Mouse (Mus musculus): ENCODE measurements around the gene BC025920. TPM values are rescaled to one million over a fixed set of nuclear protein-coding genes. Genes with fewer than 3 reads are reported as not detected.
A peak's percentile ranks its signal among the peaks of the same experiment; 100 is the strongest.

The BC025920 gene
- polyA plus RNA-seq, 1 experiment from 2014 or later: 2.9 TPM

- H3K4me2 ChIP-seq (replicated peaks): no peak overlapping the region
- 0 out of 2 replicates have a peak overlapping the region, but pooled peaks have one; percentile 20 for H3K9ac ChIP-seq (replicated peaks)
- H3K27ac ChIP-seq: no peak overlapping the region
- peaks cover 60% of the 10 kb centered on the region for H3K27me3 ChIP-seq
- ATAC-seq: no peak
- 21% methylated on average over 20 of the region's 20 CpGs for WGBS
- peaks cover 83% of the 10 kb centered on the region for H3K4me1 ChIP-seq (replicated peaks)
- H3K36me3 ChIP-seq: peaks cover 43% of the 10 kb centered on the region
- H3K9me3 ChIP-seq: no peaks in the 10 kb centered on the region
- H3K4me3 ChIP-seq (replicated peaks): no peak overlapping the region
Measured at GRCm38 (mm10) chr10:81565257-81566228, 40.5 kb upstream of the BC025920 start.

- H3K4me1 ChIP-seq (replicated peaks): peaks cover 79% of the 10 kb centered on the region
- H3K9ac ChIP-seq (replicated peaks): peak overlapping the region; percentile 28; the same call in 1 of the 2 replicates
- peak; percentile 0 for ATAC-seq
- H3K36me3 ChIP-seq: peaks cover 29% of the 10 kb centered on the region
- H3K9me3 ChIP-seq: no peaks in the 10 kb centered on the region
- peaks cover 71% of the 10 kb centered on the region for H3K27me3 ChIP-seq
- 7% methylated on average over 16 of the region's 16 CpGs for WGBS
- peak overlapping the region; percentile 84 for H3K27ac ChIP-seq
- no peak overlapping the region for H3K4me3 ChIP-seq (replicated peaks)
- peak overlapping the region; percentile 34 for H3K4me2 ChIP-seq (replicated peaks)
Measured at GRCm38 (mm10) chr10:81568381-81569191, 37.5 kb upstream of the BC025920 start.

- Histone ChIP-seq H3K9ac (replicated peaks) (no peak overlapping the region), H3K4me1 (replicated peaks) (peaks cover 72% of the 10 kb centered on the region), H3K4me2 (replicated peaks) (peak overlapping the region; percentile 67), H3K36me3 (peaks cover 23% of the 10 kb centered on the region), H3K9me3 (no peaks in the 10 kb centered on the region), H3K27ac (peak overlapping the region; percentile 84), H3K27me3 (peaks cover 71% of the 10 kb centered on the region), H3K4me3 (replicated peaks) (no peak overlapping the region)
- WGBS: 38% methylated on average over 9 of the region's 9 CpGs
- no peak for ATAC-seq
Measured at GRCm38 (mm10) chr10:81569507-81570237, 36.4 kb upstream of the BC025920 start.

GRCm38 (mm10) chr10:81570238-81570800 lies 35.8 kb upstream of the BC025920 start:
- H3K4me1 ChIP-seq (replicated peaks): peaks cover 72% of the 10 kb centered on the region
- peaks cover 17% of the 10 kb centered on the region for H3K36me3 ChIP-seq
- H3K27ac ChIP-seq: peak overlapping the region; percentile 84
- WGBS: 0% methylated on average over 10 of the region's 11 CpGs
- peak overlapping the region; percentile 39; the same call in 1 of the 2 replicates for H3K4me3 ChIP-seq (replicated peaks)
- peak overlapping the region; percentile 67 for H3K4me2 ChIP-seq (replicated peaks)
- H3K9ac ChIP-seq (replicated peaks): no peak overlapping the region
- peaks cover 65% of the 10 kb centered on the region for H3K27me3 ChIP-seq
- peak; percentile 24 for ATAC-seq
- H3K9me3 ChIP-seq: no peaks in the 10 kb centered on the region

GRCm38 (mm10) chr10:81570831-81571500 lies 35.1 kb upstream of the BC025920 start:
- H3K27me3 ChIP-seq: peaks cover 65% of the 10 kb centered on the region

GRCm38 (mm10) chr10:81571501-81571876 lies 34.6 kb upstream of the BC025920 start:
- H3K27me3 ChIP-seq: peaks cover 65% of the 10 kb centered on the region
- peak overlapping the region; percentile 39 for H3K4me3 ChIP-seq (replicated peaks)
- H3K27ac ChIP-seq: peak overlapping the region; percentile 75
- peaks cover 76% of the 10 kb centered on the region for H3K4me1 ChIP-seq (replicated peaks)
- H3K36me3 ChIP-seq: peaks cover 5% of the 10 kb centered on the region; the same call in 1 of the 2 replicates
- H3K9ac ChIP-seq (replicated peaks): 0 out of 2 replicates have a peak overlapping the region, but pooled peaks have one; percentile 10
- peak overlapping the region; percentile 67 for H3K4me2 ChIP-seq (replicated peaks)
- H3K9me3 ChIP-seq: no peaks in the 10 kb centered on the region
- WGBS: 1% methylated on average over 18 of the region's 18 CpGs
- ATAC-seq: peak; percentile 91

More at GRCm38 (mm10) chr10:81570831-81571500, 35.1 kb upstream of the BC025920 start:
- Histone ChIP-seq H3K4me2 (replicated peaks) (peak overlapping the region; percentile 67), H3K36me3 (peaks cover 10% of the 10 kb centered on the region), H3K27ac (peak overlapping the region; percentile 84), H3K4me1 (replicated peaks) (peaks cover 77% of the 10 kb centered on the region), H3K9me3 (no peaks in the 10 kb centered on the region), H3K9ac (replicated peaks) (no peak overlapping the region), H3K4me3 (replicated peaks) (peak overlapping the region; percentile 39)
- ATAC-seq: peak; percentile 75
- under 1% methylated on average over 34 of the region's 34 CpGs for WGBS

GRCm38 (mm10) chr10:81572133-81572671 lies 33.9 kb upstream of the BC025920 start:
- Histone ChIP-seq H3K9me3 (no peaks in the 10 kb centered on the region), H3K27me3 (peaks cover 65% of the 10 kb centered on the region), H3K4me1 (replicated peaks) (peaks cover 73% of the 10 kb centered on the region), H3K27ac (peak overlapping the region; percentile 75), H3K4me2 (replicated peaks) (peak overlapping the region; percentile 44), H3K36me3 (no peaks in the 10 kb centered on the region), H3K9ac (replicated peaks) (peak overlapping the region; percentile 10; the same call in 1 of the 2 replicates), H3K4me3 (replicated peaks) (peak overlapping the region; percentile 13; the same call in 1 of the 2 replicates)
- 3% methylated on average over 9 of the region's 9 CpGs for WGBS
- no peak for ATAC-seq

- H3K4me1 ChIP-seq (replicated peaks): peaks cover 67% of the 10 kb centered on the region
- H3K36me3 ChIP-seq: no peaks in the 10 kb centered on the region
- H3K27ac ChIP-seq: no peak overlapping the region
- 7% methylated on average over 9 of the region's 9 CpGs for WGBS
- peaks cover 66% of the 10 kb centered on the region for H3K27me3 ChIP-seq
- H3K9me3 ChIP-seq: no peaks in the 10 kb centered on the region
- no peak for ATAC-seq
- H3K4me2 ChIP-seq (replicated peaks): peak overlapping the region; percentile 44; the same call in 1 of the 2 replicates
- 0 out of 2 replicates have a peak overlapping the region, but pooled peaks have one; percentile 4 for H3K9ac ChIP-seq (replicated peaks)
- H3K4me3 ChIP-seq (replicated peaks): no peak overlapping the region
Measured at GRCm38 (mm10) chr10:81572975-81573374, 33.1 kb upstream of the BC025920 start.

GRCm38 (mm10) chr10:81574081-81575056 lies 31.7 kb upstream of the BC025920 start, which contains the start of gene Tle2:
Gene Tle2, plus strand, starts transcription at chr10:81574561.
- no peaks in the 10 kb centered on the region for H3K36me3 ChIP-seq
- H3K27ac ChIP-seq: peak within 1 kb of the TSS; percentile 59; the same call in 1 of the 2 replicates
- H3K4me2 ChIP-seq (replicated peaks): peak within 1 kb of the TSS; percentile 77
- ATAC-seq: no peak
- peak within 1 kb of the TSS; percentile 79 for H3K9ac ChIP-seq (replicated peaks)
- WGBS: 12% methylated on average over 10 of the region's 10 CpGs
- no peaks in the 10 kb centered on the region for H3K9me3 ChIP-seq
- peaks cover 74% of the 10 kb centered on the region for H3K27me3 ChIP-seq
- peak within 1 kb of the TSS; percentile 55 for H3K4me3 ChIP-seq (replicated peaks)
- peaks cover 53% of the 10 kb centered on the region for H3K4me1 ChIP-seq (replicated peaks)

Measured in midbrain, embryonic 13.5 days (tissue).